Mouse (Mus musculus): ENCODE results near the gene Rnf114. TPM values are rescaled to one million over a fixed set of nuclear protein-coding genes. Genes with fewer than 3 reads are reported as not detected.
A peak's percentile ranks its signal among the peaks of the same experiment; 100 is the strongest.

The Rnf114 gene
- polyA plus RNA-seq, 1 experiment from 2014 or later = 101 TPM

DNA sequence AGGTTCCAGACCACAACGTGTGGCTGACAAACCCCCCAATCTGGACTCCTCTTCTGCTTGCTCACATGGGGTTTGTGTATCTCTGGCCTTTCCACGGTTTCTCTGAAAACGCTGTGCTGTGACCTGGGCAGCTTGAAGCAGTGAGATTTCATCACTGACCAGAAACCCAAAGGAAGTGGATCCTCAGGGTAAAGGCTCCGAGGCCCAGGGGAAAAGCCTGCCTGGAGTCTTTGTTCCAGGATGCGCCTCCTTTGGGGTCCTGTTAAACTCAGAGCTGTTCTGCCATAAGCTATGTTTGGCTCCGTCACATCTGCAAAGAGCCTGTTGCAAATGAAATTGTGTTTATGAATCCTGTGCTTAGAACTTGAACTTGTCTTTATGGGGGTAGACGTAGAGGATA is 56.5 kb downstream of the Rnf114 start:
- no peak overlapping the region for H3K27ac ChIP-seq (ENCODE audit: low read length)
- no peaks in the 10 kb centered on the region for H3K27me3 ChIP-seq (ENCODE audit: control insufficient read depth, insufficient read depth, low read depth, low read length)

DNA sequence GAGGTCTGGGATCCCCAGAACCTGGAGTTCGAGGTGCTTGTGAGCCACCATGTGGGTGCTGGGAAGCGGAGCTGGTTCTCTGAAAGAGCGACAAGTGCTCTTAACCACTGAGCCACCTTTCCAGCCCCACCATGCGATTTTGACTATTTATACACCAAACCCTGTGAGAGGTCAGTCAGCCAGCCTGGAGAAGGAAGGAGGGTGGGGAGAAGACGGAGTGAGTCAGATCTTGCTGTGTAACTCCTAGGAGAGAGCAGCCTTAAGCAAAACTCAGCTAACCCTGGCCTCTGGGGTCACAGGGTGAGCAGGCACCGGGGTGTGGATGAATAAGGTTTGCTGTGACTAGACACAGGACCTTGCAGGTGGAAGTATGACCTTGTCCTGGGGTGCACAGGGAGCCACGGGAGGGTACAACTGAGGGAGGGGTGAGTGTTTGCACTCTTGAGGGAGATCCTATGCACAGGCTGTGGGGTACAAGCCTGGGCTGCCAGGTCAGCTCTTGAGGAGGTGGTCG is 58.0 kb downstream of the Rnf114 start:
- no peak overlapping the region for H3K9ac ChIP-seq (ENCODE audit: low read length)
- H3K36me3 ChIP-seq (ENCODE audit: control insufficient read depth, insufficient read depth, low read length) = no peaks in the 10 kb centered on the region
- peaks cover 9% of the 10 kb centered on the region for H3K4me1 ChIP-seq (replicated peaks; ENCODE audit: control insufficient read depth, insufficient read depth, low read length)
- H3K4me3 ChIP-seq (ENCODE audit: low read length) = no peak overlapping the region
- H3K4me2 ChIP-seq (ENCODE audit: low read depth, low read length) = no peak overlapping the region
- no peak overlapping the region for H3K27ac ChIP-seq (ENCODE audit: low read length)
- no peak for ATAC-seq (ENCODE audit: low read depth)
- 55% methylated on average over 8 of the region's 8 CpGs for WGBS
- no peaks in the 10 kb centered on the region for H3K27me3 ChIP-seq (ENCODE audit: control insufficient read depth, insufficient read depth, low read depth, low read length)
- H3K9me3 ChIP-seq (ENCODE audit: control insufficient read depth, low read length) = no peaks in the 10 kb centered on the region

More for the DNA sequence above, 56.5 kb downstream of the Rnf114 start:
- Histone ChIP-seq H3K9ac (ENCODE audit: low read length) (no peak overlapping the region), H3K9me3 (ENCODE audit: control insufficient read depth, low read length) (no peaks in the 10 kb centered on the region), H3K4me3 (ENCODE audit: low read length) (no peak overlapping the region), H3K4me1 (replicated peaks; ENCODE audit: control insufficient read depth, insufficient read depth, low read length) (peaks cover 18% of the 10 kb centered on the region), H3K36me3 (ENCODE audit: control insufficient read depth, insufficient read depth, low read length) (no peaks in the 10 kb centered on the region), H3K4me2 (ENCODE audit: low read depth, low read length) (no peak overlapping the region)
- no peak for ATAC-seq (ENCODE audit: low read depth)
- whole genome bisulfite sequencing = 74% methylated on average over 7 of the region's 7 CpGs

DNA sequence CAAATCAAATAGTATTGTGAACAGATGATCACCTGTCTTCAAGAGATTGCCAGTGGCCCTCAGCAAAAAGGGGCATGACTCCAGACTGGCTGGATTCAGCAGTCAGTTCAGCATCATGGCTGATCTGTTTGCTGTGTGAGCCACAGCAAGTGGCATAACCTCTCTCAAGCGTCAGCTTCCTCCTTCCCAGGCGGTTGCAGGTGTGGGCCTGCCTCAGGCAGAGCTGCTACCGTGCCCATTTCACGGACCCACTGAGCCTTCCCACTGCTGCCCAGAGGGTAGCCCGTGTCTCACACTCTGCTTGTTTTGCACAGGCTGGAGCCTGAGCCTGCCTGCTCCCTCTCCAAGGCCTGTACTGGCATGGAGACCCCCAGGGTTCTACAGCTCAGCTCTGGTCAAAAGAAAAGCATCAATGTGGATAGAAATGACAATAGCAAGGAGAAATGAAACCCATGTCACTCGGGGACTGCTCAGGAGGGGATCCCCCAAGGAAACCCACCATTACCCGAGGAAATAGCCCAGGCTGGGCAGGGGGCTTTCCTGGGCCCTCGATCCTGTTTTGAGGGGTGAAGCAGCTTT is 59.0 kb downstream of the Rnf114 start:
- 75% methylated on average over 8 of the region's 8 CpGs for WGBS
- ATAC-seq (ENCODE audit: low read depth) = no peak
- H3K9me3 ChIP-seq (ENCODE audit: control insufficient read depth, low read length) = no peaks in the 10 kb centered on the region

DNA sequence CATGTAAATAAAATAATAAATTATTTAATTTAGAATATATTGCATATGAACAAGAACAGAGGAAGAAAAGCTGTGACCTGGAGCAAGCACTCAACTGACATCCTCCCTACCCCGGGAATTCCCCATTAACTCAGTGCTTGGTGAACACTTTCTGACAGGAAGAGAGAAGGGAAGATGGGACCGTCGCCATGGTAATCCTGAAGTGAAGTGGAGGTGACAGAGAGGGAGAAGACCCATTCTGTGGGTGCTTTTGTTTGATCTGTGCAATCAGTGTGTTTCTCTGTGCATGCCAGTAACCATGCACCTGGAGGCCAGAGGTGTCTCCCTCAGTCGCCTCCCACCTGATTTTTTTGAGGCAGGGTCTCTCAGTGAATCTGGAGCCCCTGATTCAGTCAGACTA is 59.8 kb downstream of the Rnf114 start:
- Histone ChIP-seq H3K27ac (ENCODE audit: low read length) (no peak overlapping the region), H3K9me3 (ENCODE audit: control insufficient read depth, low read length) (no peaks in the 10 kb centered on the region), H3K27me3 (ENCODE audit: control insufficient read depth, insufficient read depth, low read depth, low read length) (no peaks in the 10 kb centered on the region), H3K4me2 (ENCODE audit: low read depth, low read length) (no peak overlapping the region), H3K4me1 (replicated peaks; ENCODE audit: control insufficient read depth, insufficient read depth, low read length) (peaks cover 6% of the 10 kb centered on the region), H3K36me3 (ENCODE audit: control insufficient read depth, insufficient read depth, low read length) (no peaks in the 10 kb centered on the region), H3K4me3 (ENCODE audit: low read length) (no peak overlapping the region), H3K9ac (ENCODE audit: low read length) (no peak overlapping the region)
- no peak for ATAC-seq (ENCODE audit: low read depth)
- WGBS = 69% methylated on average over 4 of the region's 4 CpGs

More for the DNA sequence above, 59.0 kb downstream of the Rnf114 start:
- Histone ChIP-seq H3K4me2 (ENCODE audit: low read depth, low read length) (no peak overlapping the region), H3K4me1 (replicated peaks; ENCODE audit: control insufficient read depth, insufficient read depth, low read length) (peaks cover 8% of the 10 kb centered on the region), H3K36me3 (ENCODE audit: control insufficient read depth, insufficient read depth, low read length) (no peaks in the 10 kb centered on the region), H3K27me3 (ENCODE audit: control insufficient read depth, insufficient read depth, low read depth, low read length) (no peaks in the 10 kb centered on the region), H3K9ac (ENCODE audit: low read length) (no peak overlapping the region), H3K4me3 (ENCODE audit: low read length) (no peak overlapping the region), H3K27ac (ENCODE audit: low read length) (no peak overlapping the region)

DNA sequence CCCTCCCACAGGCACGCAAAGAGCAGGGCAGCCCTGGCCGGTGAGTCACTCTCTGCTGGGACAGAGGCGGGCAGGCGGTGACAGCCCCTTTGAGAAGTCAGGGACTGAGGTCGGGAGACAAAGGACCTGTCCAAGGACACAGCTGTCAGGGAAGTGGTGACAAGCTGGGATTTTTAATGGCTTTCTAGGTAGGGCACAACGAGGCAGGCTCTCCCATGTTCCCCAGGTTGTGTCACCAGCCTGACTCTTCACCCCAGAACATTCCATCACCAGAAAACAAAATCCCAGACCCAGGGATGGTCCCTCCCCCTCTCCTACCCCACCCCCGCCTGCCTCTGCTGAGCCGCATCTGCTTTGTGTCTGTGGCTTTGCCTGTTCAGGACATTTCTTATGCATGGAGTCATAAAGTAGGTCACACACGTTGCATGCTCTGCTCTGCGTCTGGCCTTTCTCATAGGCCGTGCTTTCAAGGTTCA is 60.5 kb downstream of the Rnf114 start:
- Histone ChIP-seq H3K27me3 (ENCODE audit: control insufficient read depth, insufficient read depth, low read depth, low read length) (no peaks in the 10 kb centered on the region), H3K27ac (ENCODE audit: low read length) (0 out of 2 replicates have a peak overlapping the region, but pooled peaks have one; percentile 12), H3K4me2 (ENCODE audit: low read depth, low read length) (no peak overlapping the region), H3K9ac (ENCODE audit: low read length) (no peak overlapping the region; the same call in 1 of the 2 replicates), H3K9me3 (ENCODE audit: control insufficient read depth, low read length) (no peaks in the 10 kb centered on the region), H3K36me3 (ENCODE audit: control insufficient read depth, insufficient read depth, low read length) (no peaks in the 10 kb centered on the region), H3K4me3 (ENCODE audit: low read length) (no peak overlapping the region), H3K4me1 (replicated peaks; ENCODE audit: control insufficient read depth, insufficient read depth, low read length) (peaks cover 6% of the 10 kb centered on the region)
- WGBS = 32% methylated on average over 11 of the region's 11 CpGs
- ATAC-seq (ENCODE audit: low read depth) = peak; percentile 46

DNA sequence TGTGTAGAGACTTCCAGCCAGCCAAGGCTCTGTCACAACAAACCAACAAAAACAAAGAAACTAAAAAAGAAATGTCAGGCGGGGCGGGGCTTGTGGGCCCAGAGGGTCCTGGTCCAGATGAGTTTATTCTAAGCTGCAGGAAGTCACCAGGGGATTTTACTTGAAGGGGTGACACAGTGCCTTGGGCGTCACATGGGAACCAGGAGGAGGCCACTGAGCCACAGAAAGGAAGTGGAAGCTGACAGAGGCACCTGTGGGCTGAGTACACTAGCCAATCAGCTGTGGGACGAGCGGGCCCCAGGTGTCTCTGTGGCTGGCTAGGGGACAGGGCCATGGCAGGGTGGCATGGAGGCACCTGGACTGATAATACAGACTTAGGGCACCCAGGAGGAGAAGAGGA is 63.3 kb downstream of the Rnf114 start:
- Histone ChIP-seq H3K9ac (ENCODE audit: low read length) (no peak overlapping the region), H3K4me1 (replicated peaks; ENCODE audit: control insufficient read depth, insufficient read depth, low read length) (peaks cover 13% of the 10 kb centered on the region), H3K27ac (ENCODE audit: low read length) (no peak overlapping the region), H3K4me2 (ENCODE audit: low read depth, low read length) (no peak overlapping the region), H3K36me3 (ENCODE audit: control insufficient read depth, insufficient read depth, low read length) (no peaks in the 10 kb centered on the region), H3K4me3 (ENCODE audit: low read length) (no peak overlapping the region), H3K27me3 (ENCODE audit: control insufficient read depth, insufficient read depth, low read depth, low read length) (no peaks in the 10 kb centered on the region), H3K9me3 (ENCODE audit: control insufficient read depth, low read length) (no peaks in the 10 kb centered on the region)
- no peak for ATAC-seq (ENCODE audit: low read depth)
- 82% methylated on average over 5 of the region's 5 CpGs for WGBS

DNA sequence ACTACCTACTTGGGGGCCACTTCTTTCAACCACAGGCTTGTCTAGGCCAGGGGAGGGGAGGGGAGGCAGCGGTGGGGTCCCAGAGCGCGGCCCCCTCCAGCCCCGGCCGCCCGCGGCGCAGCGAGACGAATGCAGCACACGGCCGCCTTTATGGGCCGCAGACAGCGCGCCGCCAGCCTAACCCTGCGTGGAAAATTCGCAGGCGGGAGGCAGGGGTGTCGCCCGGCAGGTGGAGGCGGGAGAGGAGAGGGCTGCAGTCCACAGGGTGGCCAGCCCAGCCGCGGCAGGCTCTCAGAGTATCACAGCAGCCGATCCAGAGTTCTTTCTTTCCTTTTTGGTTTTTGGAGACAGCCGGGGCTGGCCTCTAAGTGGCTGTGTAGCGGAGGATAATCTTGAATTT is 67.0 kb downstream of the Rnf114 start:
- Histone ChIP-seq H3K27ac (ENCODE audit: low read length) (no peak overlapping the region), H3K36me3 (ENCODE audit: control insufficient read depth, insufficient read depth, low read length) (no peaks in the 10 kb centered on the region), H3K4me1 (replicated peaks; ENCODE audit: control insufficient read depth, insufficient read depth, low read length) (peaks cover 28% of the 10 kb centered on the region), H3K27me3 (ENCODE audit: control insufficient read depth, insufficient read depth, low read depth, low read length) (no peaks in the 10 kb centered on the region), H3K4me2 (ENCODE audit: low read depth, low read length) (peak overlapping the region; percentile 41), H3K4me3 (ENCODE audit: low read length) (0 out of 2 replicates have a peak overlapping the region, but pooled peaks have one; percentile 7), H3K9ac (ENCODE audit: low read length) (peak overlapping the region; percentile 53), H3K9me3 (ENCODE audit: control insufficient read depth, low read length) (no peaks in the 10 kb centered on the region)
- ATAC-seq (ENCODE audit: low read depth) = no peak
- 22% methylated on average over 27 of the region's 27 CpGs for WGBS

DNA sequence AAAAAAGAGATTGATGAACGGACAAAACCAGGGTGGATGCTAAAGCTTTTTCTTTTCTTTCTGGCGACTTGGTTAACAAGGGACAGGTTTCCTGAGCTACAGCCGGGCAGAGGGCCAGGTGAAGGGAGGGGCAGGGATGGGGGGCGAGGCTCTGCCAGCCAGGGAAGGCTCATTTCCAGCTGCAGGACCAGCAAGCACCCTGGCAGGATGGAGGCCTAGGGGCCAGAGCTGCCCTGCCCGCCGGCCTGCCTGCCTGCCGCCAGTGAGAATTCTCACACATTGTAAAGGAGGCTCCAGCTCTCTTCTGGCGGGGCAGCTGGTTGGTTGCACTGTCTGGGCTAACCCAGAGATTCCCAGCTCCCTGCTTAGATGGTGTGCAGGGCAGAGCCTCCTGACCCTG is 69.7 kb downstream of the Rnf114 start:
- Histone ChIP-seq H3K9ac (ENCODE audit: low read length) (no peak overlapping the region), H3K4me1 (replicated peaks; ENCODE audit: control insufficient read depth, insufficient read depth, low read length) (peaks cover 44% of the 10 kb centered on the region), H3K27ac (ENCODE audit: low read length) (peak overlapping the region; percentile 74), H3K9me3 (ENCODE audit: control insufficient read depth, low read length) (no peaks in the 10 kb centered on the region), H3K4me3 (ENCODE audit: low read length) (no peak overlapping the region), H3K36me3 (ENCODE audit: control insufficient read depth, insufficient read depth, low read length) (no peaks in the 10 kb centered on the region), H3K4me2 (ENCODE audit: low read depth, low read length) (no peak overlapping the region), H3K27me3 (ENCODE audit: control insufficient read depth, insufficient read depth, low read depth, low read length) (no peaks in the 10 kb centered on the region)
- ATAC-seq (ENCODE audit: low read depth) = no peak
- 16% methylated on average over 8 of the region's 8 CpGs for WGBS

DNA sequence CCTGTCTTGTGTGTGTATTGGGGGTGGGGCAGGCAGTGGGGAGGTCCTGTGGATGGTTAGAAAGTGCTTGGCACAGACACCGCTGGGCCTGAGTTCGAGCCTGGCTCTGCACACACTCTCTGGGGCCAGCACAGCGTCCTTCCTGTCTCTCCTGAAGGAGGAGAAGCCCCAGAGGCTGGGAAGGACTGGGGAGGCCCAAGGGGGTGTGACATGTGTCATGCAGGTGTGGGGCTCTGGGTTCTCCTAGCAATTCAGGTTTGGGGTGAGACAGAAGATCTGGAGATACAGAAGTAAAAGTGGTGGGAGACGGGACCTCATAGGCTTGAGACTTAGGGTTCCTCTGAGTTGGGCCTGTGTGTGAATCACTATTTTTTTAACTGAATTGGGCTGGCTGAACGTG is 70.6 kb downstream of the Rnf114 start:
- Histone ChIP-seq H3K27me3 (ENCODE audit: control insufficient read depth, insufficient read depth, low read depth, low read length) (no peaks in the 10 kb centered on the region), H3K9me3 (ENCODE audit: control insufficient read depth, low read length) (no peaks in the 10 kb centered on the region), H3K4me1 (replicated peaks; ENCODE audit: control insufficient read depth, insufficient read depth, low read length) (peaks cover 45% of the 10 kb centered on the region), H3K9ac (ENCODE audit: low read length) (peak overlapping the region; percentile 36), H3K27ac (ENCODE audit: low read length) (peak overlapping the region; percentile 94), H3K36me3 (ENCODE audit: control insufficient read depth, insufficient read depth, low read length) (no peaks in the 10 kb centered on the region), H3K4me3 (ENCODE audit: low read length) (no peak overlapping the region), H3K4me2 (ENCODE audit: low read depth, low read length) (no peak overlapping the region)
- WGBS = 52% methylated on average over 5 of the region's 5 CpGs
- no peak for ATAC-seq (ENCODE audit: low read depth)

All from lung, embryonic 16.5 days (tissue).